In genomic region chr10:80136952-80137625, GRCm38 (mm10) we compare ENCODE assay signal across 8 mouse cellular contexts. TPM values are rescaled to one million over a fixed set of nuclear protein-coding genes. Genes with fewer than 3 reads are reported as not detected.
DNase-seq lines count a peak whose midpoint lies in the region; ATAC-seq and TF ChIP-seq lines count a peak whose summit lies in the region.

No protein-coding gene starts in this region.

- H3K4me1 ChIP-seq in kidney, postnatal 0 days (replicated peaks; ENCODE audit: insufficient read depth, low read length) = peaks cover 23% of the 10 kb centered on the region; the same call in 1 of the 2 replicates
- H3K4me1 ChIP-seq in embryonic facial prominence, embryonic 12.5 days = peaks cover 33% of the 10 kb centered on the region
- peaks cover 43% of the 10 kb centered on the region for H3K4me1 ChIP-seq in intestine, embryonic 15.5 days (replicated peaks)
- peaks cover 30% of the 10 kb centered on the region for H3K4me1 ChIP-seq in midbrain, embryonic 11.5 days (ENCODE audit: control insufficient read depth, insufficient read depth, low read length)

- H3K9me3 ChIP-seq in kidney, postnatal 0 days (replicated peaks; ENCODE audit: low read length) = no peaks in the 10 kb centered on the region
- H3K9me3 ChIP-seq in embryonic facial prominence, embryonic 12.5 days = no peaks in the 10 kb centered on the region
- no peaks in the 10 kb centered on the region for H3K9me3 ChIP-seq in intestine, embryonic 15.5 days
- H3K9me3 ChIP-seq in midbrain, embryonic 11.5 days (ENCODE audit: control insufficient read depth, low read length) = no peaks in the 10 kb centered on the region

- no peaks in the 10 kb centered on the region for H3K27me3 ChIP-seq in kidney, postnatal 0 days (ENCODE audit: insufficient read depth, low read length)
- peaks cover 41% of the 10 kb centered on the region for H3K27me3 ChIP-seq in embryonic facial prominence, embryonic 12.5 days
- peaks cover 16% of the 10 kb centered on the region for H3K27me3 ChIP-seq in intestine, embryonic 15.5 days (replicated peaks)
- peaks cover 21% of the 10 kb centered on the region for H3K27me3 ChIP-seq in midbrain, embryonic 11.5 days (ENCODE audit: control insufficient read depth, insufficient read depth, low read length)

- H3K36me3 ChIP-seq in kidney, postnatal 0 days (ENCODE audit: insufficient read depth, low read length) = no peaks in the 10 kb centered on the region
- peaks cover 26% of the 10 kb centered on the region for H3K36me3 ChIP-seq in embryonic facial prominence, embryonic 12.5 days
- H3K36me3 ChIP-seq in intestine, embryonic 15.5 days = peaks cover 10% of the 10 kb centered on the region
- H3K36me3 ChIP-seq in midbrain, embryonic 11.5 days (ENCODE audit: control insufficient read depth, insufficient read depth, low read length) = no peaks in the 10 kb centered on the region

- 0 out of 2 replicates have a peak, but pooled peaks have one; percentile 15 for ATAC-seq in kidney, postnatal 0 days (replicated peaks; ENCODE audit: low FRiP score, low read depth)
- no peak for ATAC-seq in embryonic facial prominence, embryonic 12.5 days (ENCODE audit: insufficient number of reproducible peaks, insufficient read depth, low FRiP score, low TSS enrichment)
- no peak for ATAC-seq in intestine, embryonic 15.5 days
- no peak for ATAC-seq in midbrain, embryonic 11.5 days (ENCODE audit: low FRiP score)

- H3K9ac ChIP-seq in kidney, postnatal 0 days (ENCODE audit: low read depth, low read length) = peak overlapping the region; percentile 23; the same call in 1 of the 2 replicates
- H3K9ac ChIP-seq in embryonic facial prominence, embryonic 12.5 days = peak overlapping the region; percentile 45
- H3K9ac ChIP-seq in intestine, embryonic 15.5 days = peak overlapping the region; percentile 38
- peak overlapping the region; percentile 87 for H3K9ac ChIP-seq in midbrain, embryonic 11.5 days (ENCODE audit: low read length)

- 0 out of 2 replicates have a peak overlapping the region, but pooled peaks have one; percentile 25 for H3K27ac ChIP-seq in kidney, postnatal 0 days
- peak overlapping the region; percentile 50 for H3K27ac ChIP-seq in embryonic facial prominence, embryonic 12.5 days
- H3K27ac ChIP-seq in intestine, embryonic 15.5 days = no peak overlapping the region
- H3K27ac ChIP-seq in midbrain, embryonic 11.5 days (ENCODE audit: low read depth, low read length) = no peak overlapping the region; the same call in 1 of the 2 replicates

- DNase-seq in kidney, postnatal 0 days (ENCODE audit: low spot score) = no peak
- DNase-seq in kidney, postnatal 14 days = no peak
- DNase-seq in R1 (ENCODE audit: low read depth, low spot score) = peak; percentile 51
- DNase-seq in midbrain, embryonic 11.5 days (ENCODE audit: low spot score, missing footprints) = no peak
- peak; percentile 53 for DNase-seq in thymus, postnatal 14 days
- DNase-seq in ovary, postnatal 36 days (ENCODE audit: low spot score) = no peak

- TF ChIP-seq CTCF in kidney, postnatal 0 days (IDR thresholded peaks at IDR 0.05; ENCODE audit: low read depth) = no peak

- peak overlapping the region; percentile 98 for H3K4me2 ChIP-seq in kidney, postnatal 0 days (ENCODE audit: low read length)
- H3K4me2 ChIP-seq in embryonic facial prominence, embryonic 12.5 days (replicated peaks) = peak overlapping the region; percentile 96
- peak overlapping the region; percentile 98 for H3K4me2 ChIP-seq in intestine, embryonic 15.5 days (replicated peaks)
- peak overlapping the region; percentile 94 for H3K4me2 ChIP-seq in midbrain, embryonic 11.5 days

- H3K4me3 ChIP-seq in kidney, postnatal 0 days (replicated peaks; ENCODE audit: low read depth, low read length) = peak overlapping the region; percentile 69
- peak overlapping the region; percentile 81 for H3K4me3 ChIP-seq in embryonic facial prominence, embryonic 12.5 days
- peak overlapping the region; percentile 64 for H3K4me3 ChIP-seq in intestine, embryonic 15.5 days (replicated peaks)
- peak overlapping the region; percentile 74 for H3K4me3 ChIP-seq in midbrain, embryonic 11.5 days (ENCODE audit: low read depth, low read length)

- WGBS in kidney, postnatal 0 days = 5% methylated on average over 28 of the region's 29 CpGs
- WGBS in embryonic facial prominence, embryonic 12.5 days = 6% methylated on average over 29 of the region's 29 CpGs
- 6% methylated on average over 29 of the region's 29 CpGs for WGBS in intestine, embryonic 15.5 days
- 4% methylated on average over 29 of the region's 29 CpGs for WGBS in midbrain, embryonic 11.5 days

RNA-seq across cellular contexts. Expression of gene Atp5d, which starts 1.3 kb away (rescaled TPM):
- polyA plus RNA-seq in kidney, postnatal 0 days (2015; fragmentation: Nextera tagmentation; extraction: Ambion mirVana) = 936 and 986 TPM in 2 replicates
- polyA plus RNA-seq in embryonic facial prominence, embryonic 12.5 days (2016; fragmentation: Nextera tagmentation; extraction: Ambion mirVana) = 457 and 481 TPM in 2 replicates
- polyA plus RNA-seq in intestine, embryonic 15.5 days (2015; fragmentation: Nextera tagmentation; extraction: Ambion mirVana) = 701 and 737 TPM in 2 replicates
- 329 and 355 TPM in 2 replicates for polyA plus RNA-seq in midbrain, embryonic 11.5 days (2014; fragmentation: Nextera tagmentation; extraction: Ambion mirVana)

RNA-seq across cellular contexts. Expression of gene Cbarp, which starts 3.5 kb away (rescaled TPM):
- 4.7 and 6.4 TPM in 2 replicates for polyA plus RNA-seq in kidney, postnatal 0 days (2015; fragmentation: Nextera tagmentation; extraction: Ambion mirVana)
- 8.4 and 8.5 TPM in 2 replicates for polyA plus RNA-seq in embryonic facial prominence, embryonic 12.5 days (2016; fragmentation: Nextera tagmentation; extraction: Ambion mirVana)
- 4.8 and 5.1 TPM in 2 replicates for polyA plus RNA-seq in intestine, embryonic 15.5 days (2015; fragmentation: Nextera tagmentation; extraction: Ambion mirVana)
- polyA plus RNA-seq in midbrain, embryonic 11.5 days (2014; fragmentation: Nextera tagmentation; extraction: Ambion mirVana) = 11.1 and 11.8 TPM in 2 replicates

RNA-seq across cellular contexts. Expression of gene Midn, which starts 11.0 kb away (rescaled TPM):
- polyA plus RNA-seq in kidney, postnatal 0 days (2015; fragmentation: Nextera tagmentation; extraction: Ambion mirVana) = 13.7 and 18.6 TPM in 2 replicates
- polyA plus RNA-seq in embryonic facial prominence, embryonic 12.5 days (2016; fragmentation: Nextera tagmentation; extraction: Ambion mirVana) = 33.4 and 35.1 TPM in 2 replicates
- polyA plus RNA-seq in intestine, embryonic 15.5 days (2015; fragmentation: Nextera tagmentation; extraction: Ambion mirVana) = 14.1 and 16.1 TPM in 2 replicates
- polyA plus RNA-seq in midbrain, embryonic 11.5 days (2014; fragmentation: Nextera tagmentation; extraction: Ambion mirVana) = 66.0 and 71.3 TPM in 2 replicates

RNA-seq across cellular contexts. Expression of gene Stk11, which starts 21.5 kb away (rescaled TPM):
- polyA plus RNA-seq in kidney, postnatal 0 days (2015; fragmentation: Nextera tagmentation; extraction: Ambion mirVana) = 14.2 and 15.1 TPM in 2 replicates
- polyA plus RNA-seq in embryonic facial prominence, embryonic 12.5 days (2016; fragmentation: Nextera tagmentation; extraction: Ambion mirVana) = 17.2 and 18.5 TPM in 2 replicates
- polyA plus RNA-seq in intestine, embryonic 15.5 days (2015; fragmentation: Nextera tagmentation; extraction: Ambion mirVana) = 14.4 and 21.2 TPM in 2 replicates
- 18.5 and 23.1 TPM in 2 replicates for polyA plus RNA-seq in midbrain, embryonic 11.5 days (2014; fragmentation: Nextera tagmentation; extraction: Ambion mirVana)

RNA-seq across cellular contexts. Expression of gene Cirbp, which starts 28.7 kb away (rescaled TPM):
- polyA plus RNA-seq in kidney, postnatal 0 days (2015; fragmentation: Nextera tagmentation; extraction: Ambion mirVana) = 290 and 317 TPM in 2 replicates
- 151 and 159 TPM in 2 replicates for polyA plus RNA-seq in embryonic facial prominence, embryonic 12.5 days (2016; fragmentation: Nextera tagmentation; extraction: Ambion mirVana)
- polyA plus RNA-seq in intestine, embryonic 15.5 days (2015; fragmentation: Nextera tagmentation; extraction: Ambion mirVana) = 69.4 and 83.9 TPM in 2 replicates
- polyA plus RNA-seq in midbrain, embryonic 11.5 days (2014; fragmentation: Nextera tagmentation; extraction: Ambion mirVana) = 81.5 and 87.1 TPM in 2 replicates

Comparison
In these comparisons a context has a peak if more than half of its experiments do, and no peak if none do; other contexts are left out.
1. DNase-seq: peak in R1 (single experiment) and thymus, postnatal 14 days (single experiment); none in kidney, postnatal 0 days (single experiment), kidney, postnatal 14 days (single experiment), midbrain, embryonic 11.5 days (single experiment) and ovary, postnatal 36 days (single experiment).
2. H3K27ac ChIP-seq: peak in kidney, postnatal 0 days (single experiment) and embryonic facial prominence, embryonic 12.5 days (single experiment); none in intestine, embryonic 15.5 days (single experiment) and midbrain, embryonic 11.5 days (single experiment).
3. H3K9ac ChIP-seq: peak in every context shown above with its lines; median percentile 87 in midbrain, embryonic 11.5 days; 45 in embryonic facial prominence, embryonic 12.5 days; 38 in intestine, embryonic 15.5 days; 23 in kidney, postnatal 0 days.
4. Peak in every context shown above with its lines, with median percentiles within 50 percentile points of each other: H3K4me2 ChIP-seq and H3K4me3 ChIP-seq.